Mouse (Mus musculus) forebrain, embryonic 15.5 days (tissue): ENCODE measurements at regions not wholly inside any gene's neighbourhood (a gene's known extent, or its start where the extent isn't known, plus 50 kb on each side); places are given as distances from the start of the nearest gene placed in this dataset.
"Not testable (repeated sequence)": the region's sequence is repeated elsewhere in the genome, so short reads cannot be mapped to it uniquely, and the experiment has no call there.

Experiments
- ATAC-seq: fragments of 200-750 bp; cut with Nextera tagmentation; replicated peaks from 2 replicates; pipeline ENCODE4 v1.8.0; 2017; ENCODE audit warnings: mild to moderate bottlenecking, moderate TSS enrichment, moderate library complexity
- H3K27ac ChIP-seq: fragments of 300-500 bp; sonication (generic); replicated peaks from 2 replicates; pipeline ENCODE4 v1.5.1; 2015; ENCODE audit warnings: mild to moderate bottlenecking, inconsistent platforms
- H3K27me3 ChIP-seq: fragments of 300-500 bp; sonication (generic); 2 replicates; pipeline ENCODE4 v1.6.1; 2015; ENCODE audit warnings: inconsistent platforms
- H3K36me3 ChIP-seq: fragments of 300-500 bp; sonication (generic); 2 replicates; pipeline ENCODE4 v1.6.1; 2015; ENCODE audit warnings: mild to moderate bottlenecking, inconsistent platforms
- H3K4me1 ChIP-seq: fragments of 300-500 bp; sonication (generic); 2 replicates; pipeline ENCODE4 v1.6.1; 2015; ENCODE audit warnings: inconsistent platforms
- H3K4me2 ChIP-seq: fragments of 300-500 bp; sonication (generic); replicated peaks from 2 replicates; pipeline ENCODE4 v1.6.1; 2015; ENCODE audit warnings: mild to moderate bottlenecking, inconsistent platforms
- H3K4me3 ChIP-seq: fragments of 300-500 bp; sonication (generic); 2 replicates; pipeline ENCODE4 v1.5.1; 2015; ENCODE audit warnings: mild to moderate bottlenecking, inconsistent platforms
- H3K9ac ChIP-seq: fragments of 300-500 bp; sonication (generic); replicated peaks from 2 replicates; pipeline ENCODE4 v1.6.1; 2015; ENCODE audit warnings: mild to moderate bottlenecking, inconsistent platforms
- H3K9me3 ChIP-seq: fragments of 300-500 bp; sonication (generic); 2 replicates; pipeline ENCODE4 v1.6.1; 2016; ENCODE audit warnings: inconsistent platforms
- WGBS: fragments of 180-500 bp; shearing (Covaris S2); methylation state at CpG from one replicate; pipeline ENCODE4 v1.1.7; 2015; ENCODE audit warnings: mixed read lengths; 5-methylcytosine and 5-hydroxymethylcytosine counted together

GRCm38 (mm10) chr14:116586742-116587141 lies 338.4 kb upstream of the Gpc6 start:
- no peak overlapping the region for H3K4me2 ChIP-seq
- no peak overlapping the region for H3K9ac ChIP-seq
- H3K27me3 ChIP-seq: no peaks in the 10 kb centered on the region
- H3K36me3 ChIP-seq: no peaks in the 10 kb centered on the region
- no peaks in the 10 kb centered on the region for H3K9me3 ChIP-seq
- WGBS: 86% methylated on average over 4 of the region's 4 CpGs
- H3K4me1 ChIP-seq: no peaks in the 10 kb centered on the region
- H3K4me3 ChIP-seq: no peak overlapping the region
- no peak overlapping the region for H3K27ac ChIP-seq
- ATAC-seq: no peak

GRCm38 (mm10) chr14:116589529-116589928 lies 335.6 kb upstream of the Gpc6 start:
- no peak for ATAC-seq
- Histone ChIP-seq H3K9ac (no peak overlapping the region), H3K4me3 (no peak overlapping the region), H3K4me2 (no peak overlapping the region), H3K27ac (no peak overlapping the region), H3K9me3 (no peaks in the 10 kb centered on the region), H3K36me3 (no peaks in the 10 kb centered on the region), H3K27me3 (no peaks in the 10 kb centered on the region), H3K4me1 (no peaks in the 10 kb centered on the region)
- 91% methylated on average over 2 of the region's 2 CpGs for WGBS

- Histone ChIP-seq H3K4me3 (no peak overlapping the region), H3K4me2 (no peak overlapping the region), H3K4me1 (no peaks in the 10 kb centered on the region), H3K9me3 (no peaks in the 10 kb centered on the region), H3K9ac (no peak overlapping the region), H3K27me3 (no peaks in the 10 kb centered on the region), H3K36me3 (no peaks in the 10 kb centered on the region), H3K27ac (no peak overlapping the region)
- WGBS: 90% methylated on average over 3 of the region's 3 CpGs
- no peak for ATAC-seq
Measured at GRCm38 (mm10) chr14:116590111-116590510, 335.0 kb upstream of the Gpc6 start.

- no peaks in the 10 kb centered on the region for H3K4me1 ChIP-seq
- WGBS: 96% methylated on average over 2 of the region's 2 CpGs
- no peaks in the 10 kb centered on the region for H3K36me3 ChIP-seq
- no peaks in the 10 kb centered on the region for H3K9me3 ChIP-seq
- H3K9ac ChIP-seq: no peak overlapping the region
- H3K4me3 ChIP-seq: no peak overlapping the region
- no peak overlapping the region for H3K4me2 ChIP-seq
- H3K27ac ChIP-seq: no peak overlapping the region
- no peak for ATAC-seq
- H3K27me3 ChIP-seq: no peaks in the 10 kb centered on the region
Measured at GRCm38 (mm10) chr14:116608130-116608529, 317.0 kb upstream of the Gpc6 start.

- ATAC-seq: no peak
- Histone ChIP-seq H3K4me2 (no peak overlapping the region), H3K4me3 (no peak overlapping the region), H3K9me3 (no peaks in the 10 kb centered on the region), H3K4me1 (no peaks in the 10 kb centered on the region), H3K36me3 (no peaks in the 10 kb centered on the region), H3K27me3 (no peaks in the 10 kb centered on the region), H3K9ac (no peak overlapping the region), H3K27ac (no peak overlapping the region)
- WGBS: 93% methylated on average over 3 of the region's 3 CpGs
Measured at GRCm38 (mm10) chr14:116611210-116611609, 313.9 kb upstream of the Gpc6 start.

- Histone ChIP-seq H3K4me1 (no peaks in the 10 kb centered on the region), H3K9ac (no peak overlapping the region), H3K36me3 (no peaks in the 10 kb centered on the region), H3K4me2 (no peak overlapping the region), H3K27ac (no peak overlapping the region), H3K27me3 (no peaks in the 10 kb centered on the region), H3K4me3 (no peak overlapping the region), H3K9me3 (no peaks in the 10 kb centered on the region)
- ATAC-seq: no peak
- 69% methylated on average over 2 of the region's 2 CpGs for WGBS
Measured at GRCm38 (mm10) chr14:116632181-116632580, 292.9 kb upstream of the Gpc6 start.

- H3K36me3 ChIP-seq: no peaks in the 10 kb centered on the region
- H3K4me1 ChIP-seq: no peaks in the 10 kb centered on the region
- H3K9me3 ChIP-seq: no peaks in the 10 kb centered on the region
- H3K27me3 ChIP-seq: no peaks in the 10 kb centered on the region
- no peak for ATAC-seq
- H3K9ac ChIP-seq: no peak overlapping the region
- no peak overlapping the region for H3K27ac ChIP-seq
- H3K4me2 ChIP-seq: no peak overlapping the region
- no peak overlapping the region for H3K4me3 ChIP-seq
Measured at GRCm38 (mm10) chr14:116642091-116642490, 283.0 kb upstream of the Gpc6 start.

GRCm38 (mm10) chr14:116651897-116652296 lies 273.2 kb upstream of the Gpc6 start:
- Histone ChIP-seq H3K27me3 (no peaks in the 10 kb centered on the region), H3K4me1 (no peaks in the 10 kb centered on the region), H3K9ac (no peak overlapping the region), H3K4me2 (no peak overlapping the region), H3K27ac (no peak overlapping the region), H3K36me3 (no peaks in the 10 kb centered on the region), H3K9me3 (no peaks in the 10 kb centered on the region), H3K4me3 (no peak overlapping the region)
- WGBS: 85% methylated on average over 9 of the region's 9 CpGs
- ATAC-seq: no peak

GRCm38 (mm10) chr14:116683909-116684308 lies 241.2 kb upstream of the Gpc6 start:
- no peaks in the 10 kb centered on the region for H3K4me1 ChIP-seq
- H3K36me3 ChIP-seq: no peaks in the 10 kb centered on the region
- no peaks in the 10 kb centered on the region for H3K9me3 ChIP-seq
- H3K27me3 ChIP-seq: no peaks in the 10 kb centered on the region
- no peak overlapping the region for H3K27ac ChIP-seq
- no peak overlapping the region for H3K4me3 ChIP-seq
- no peak for ATAC-seq
- no peak overlapping the region for H3K9ac ChIP-seq
- 93% methylated on average over 5 of the region's 5 CpGs for whole genome bisulfite sequencing
- no peak overlapping the region for H3K4me2 ChIP-seq

GRCm38 (mm10) chr14:116697675-116698074 lies 227.4 kb upstream of the Gpc6 start:
- Histone ChIP-seq H3K4me3 (no peak overlapping the region), H3K4me1 (peaks cover 6% of the 10 kb centered on the region), H3K9me3 (no peaks in the 10 kb centered on the region), H3K36me3 (no peaks in the 10 kb centered on the region), H3K9ac (no peak overlapping the region), H3K27me3 (no peaks in the 10 kb centered on the region), H3K27ac (no peak overlapping the region), H3K4me2 (no peak overlapping the region)
- 53% methylated on average over 5 of the region's 5 CpGs for WGBS
- ATAC-seq: peak; percentile 41; the same call in 1 of the 2 replicates

GRCm38 (mm10) chr14:116698437-116698836 lies 226.7 kb upstream of the Gpc6 start:
- Histone ChIP-seq H3K4me1 (peaks cover 6% of the 10 kb centered on the region), H3K27ac (no peak overlapping the region), H3K9ac (no peak overlapping the region), H3K4me2 (no peak overlapping the region), H3K36me3 (no peaks in the 10 kb centered on the region), H3K27me3 (no peaks in the 10 kb centered on the region), H3K4me3 (no peak overlapping the region), H3K9me3 (no peaks in the 10 kb centered on the region)
- no peak for ATAC-seq
- 16% methylated on average over 7 of the region's 7 CpGs for WGBS

- not testable (repeated sequence) for ATAC-seq
- WGBS: 85% methylated on average over 6 of the region's 6 CpGs
Measured at GRCm38 (mm10) chr14:116734596-116734995, 190.5 kb upstream of the Gpc6 start.

GRCm38 (mm10) chr14:116754438-116755157 lies 170.5 kb upstream of the Gpc6 start:
- no peaks in the 10 kb centered on the region for H3K27me3 ChIP-seq
- H3K27ac ChIP-seq: no peak overlapping the region
- no peaks in the 10 kb centered on the region for H3K9me3 ChIP-seq
- no peak overlapping the region for H3K4me3 ChIP-seq
- H3K4me1 ChIP-seq: no peaks in the 10 kb centered on the region
- WGBS: 80% methylated on average over 7 of the region's 7 CpGs
- no peak overlapping the region for H3K9ac ChIP-seq
- H3K36me3 ChIP-seq: no peaks in the 10 kb centered on the region
- no peak for ATAC-seq
- no peak overlapping the region for H3K4me2 ChIP-seq

More at GRCm38 (mm10) chr14:116734596-116734995, 190.5 kb upstream of the Gpc6 start:
- H3K27me3 ChIP-seq, H3K4me3 ChIP-seq, H3K9ac ChIP-seq, H3K27ac ChIP-seq, H3K4me1 ChIP-seq, H3K4me2 ChIP-seq, H3K9me3 ChIP-seq, H3K36me3 ChIP-seq: not testable (repeated sequence)
